Mouse (Mus musculus) midbrain, postnatal 0 days (tissue): ENCODE measurements around the gene 4921517D22Rik. TPM values are rescaled to one million over a fixed set of nuclear protein-coding genes. Genes with fewer than 3 reads are reported as not detected.

Experiments used
- ATAC-seq: fragments of 200-750 bp; cut with Nextera tagmentation; 2 replicates; pipeline ENCODE4 v1.8.0; 2017; ENCODE audit warnings: moderate number of reproducible peaks, mild to moderate bottlenecking, moderate TSS enrichment, moderate library complexity; ENCODE audit not compliant: low FRiP score
- DNase-seq: peaks from one replicate; pipeline ENCODE4 v3.0.0-alpha.2; 2015; ENCODE audit warnings: low spot score
- H3K27ac ChIP-seq: fragments of 300-500 bp; sonication (generic); 2 replicates; pipeline ENCODE4 v1.5.1; 2014; ENCODE audit warnings: low read depth, mild to moderate bottlenecking, low read length, mixed read lengths
- H3K27me3 ChIP-seq: fragments of 300-500 bp; sonication (generic); 2 replicates; pipeline ENCODE4 v1.6.1; 2014; ENCODE audit warnings: low read length, control low read depth, mixed read lengths; ENCODE audit not compliant: insufficient read depth
- H3K36me3 ChIP-seq: fragments of 300-500 bp; sonication (generic); 2 replicates; pipeline ENCODE4 v1.6.1; 2014; ENCODE audit warnings: low read length, control low read depth, mixed read lengths; ENCODE audit not compliant: insufficient read depth
- H3K4me1 ChIP-seq: fragments of 300-500 bp; sonication (generic); 2 replicates; pipeline ENCODE4 v1.6.1; 2014; ENCODE audit warnings: mild to moderate bottlenecking, control low read depth, antibody characterized with exemption, low read length, mixed read lengths; ENCODE audit not compliant: insufficient read depth
- H3K4me2 ChIP-seq: fragments of 300-500 bp; sonication (generic); 2 replicates; pipeline ENCODE4 v1.6.1; 2014; ENCODE audit warnings: low read depth, mild to moderate bottlenecking, low read length, mixed read lengths; ENCODE audit not compliant: poor library complexity, severe bottlenecking
- H3K4me3 ChIP-seq: fragments of 300-500 bp; sonication (generic); 2 replicates; pipeline ENCODE4 v1.5.1; 2014; ENCODE audit warnings: low read depth, mild to moderate bottlenecking, low read length, moderate library complexity
- H3K9ac ChIP-seq: fragments of 300-500 bp; sonication (generic); replicated peaks from 2 replicates; pipeline ENCODE4 v1.6.1; 2014; ENCODE audit warnings: mild to moderate bottlenecking, low read length, moderate library complexity, mixed read lengths; ENCODE audit not compliant: poor library complexity, severe bottlenecking
- H3K9me3 ChIP-seq: fragments of 300-500 bp; sonication (generic); 2 replicates; pipeline ENCODE4 v1.6.1; 2016; ENCODE audit warnings: low read length, control low read depth
- CTCF ChIP-seq: IDR thresholded peaks from 2 replicates; pipeline ENCODE4 v1.5.1; 2016; ENCODE audit warnings: antibody characterized with exemption, mild to moderate bottlenecking
- WGBS: fragments of 180-500 bp; shearing (Covaris S2); extraction: QIAGEN DNeasy Blood & Tissue Kit; methylation state at CpG from one replicate; pipeline ENCODE4 v1.1.7; 2014; 5-methylcytosine and 5-hydroxymethylcytosine counted together
- polyA plus RNA-seq: library from polyadenylated mRNA; unstranded; fragments of >200 nt; fragmentation: Nextera tagmentation; extraction: Ambion mirVana; gene quantifications from 2 replicates; pipeline ENCODE4 v1.2.1, GENCODE M21; 2015
- total RNA-seq: library from RNA; depleted of rRNA; stranded (reverse); fragments of >200 nt; gene quantifications from 2 replicates; pipeline ENCODE4 v1.2.3, GENCODE M21; 2014; rRNA removed

Gene 4921517D22Rik
- total and polyA plus RNA-seq, 2 experiments from 2014 or later: not detected

DNA sequence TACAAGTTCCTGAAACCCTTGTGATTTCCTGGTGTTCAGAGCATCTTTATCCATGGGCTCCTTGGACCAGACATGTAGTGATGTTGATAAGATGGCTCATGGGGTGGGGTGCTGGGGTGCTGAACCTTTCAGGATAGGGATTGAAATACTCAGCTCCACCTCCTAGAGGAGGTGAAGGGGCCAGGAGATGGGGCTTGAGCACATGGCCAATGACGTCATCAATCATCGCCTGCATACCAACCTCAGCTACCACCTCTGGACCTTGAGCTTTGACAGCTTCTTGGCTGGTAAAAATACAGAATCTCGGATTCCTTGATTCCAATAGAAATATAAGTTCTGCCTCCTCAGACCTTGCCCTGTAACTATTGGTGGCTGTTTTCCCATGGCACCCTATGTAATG lies 48.4 kb downstream of the 4921517D22Rik start:
- DNase-seq (no peak), ATAC-seq (no peak)
- no peaks in the 10 kb centered on the region for H3K36me3 ChIP-seq
- TF ChIP-seq CTCF: no peak
- no peak overlapping the region for H3K9ac ChIP-seq
- H3K4me2 ChIP-seq: no peak overlapping the region
- H3K4me1 ChIP-seq: no peaks in the 10 kb centered on the region
- no peak overlapping the region for H3K4me3 ChIP-seq
- H3K27ac ChIP-seq: no peak overlapping the region
- H3K9me3 ChIP-seq: no peaks in the 10 kb centered on the region
- 84% methylated on average over 3 of the region's 3 CpGs for WGBS
- no peaks in the 10 kb centered on the region for H3K27me3 ChIP-seq

DNA sequence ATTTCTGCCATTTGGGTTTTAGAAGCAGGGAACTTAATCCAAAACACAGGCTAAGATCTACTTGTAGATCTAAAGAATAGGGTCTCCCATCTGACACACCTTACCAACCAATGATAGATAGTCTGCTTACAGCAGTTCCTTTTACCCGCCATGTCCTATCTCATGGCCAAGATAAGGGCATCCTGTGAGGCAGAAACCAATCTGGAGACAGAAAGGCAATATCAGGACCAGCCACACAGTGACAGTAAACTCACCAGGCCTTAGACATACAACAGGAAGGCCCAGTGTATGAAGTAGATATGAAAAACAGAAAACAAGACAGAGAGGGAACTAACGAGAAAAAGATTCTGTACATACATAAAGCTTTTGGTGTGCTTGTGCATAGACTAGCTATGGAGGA lies 51.1 kb downstream of the 4921517D22Rik start:
- peaks cover 2% of the 10 kb centered on the region; the same call in 1 of the 2 replicates for H3K36me3 ChIP-seq
- no peak overlapping the region for H3K9ac ChIP-seq
- no peak for TF ChIP-seq CTCF
- no peaks in the 10 kb centered on the region for H3K27me3 ChIP-seq
- H3K4me2 ChIP-seq: no peak overlapping the region
- no peak overlapping the region for H3K27ac ChIP-seq
- ATAC-seq: no peak
- no peaks in the 10 kb centered on the region for H3K4me1 ChIP-seq
- no peaks in the 10 kb centered on the region for H3K9me3 ChIP-seq
- no peak for DNase-seq
- WGBS: 95% methylated on average over 2 of the region's 2 CpGs
- no peak overlapping the region for H3K4me3 ChIP-seq

DNA sequence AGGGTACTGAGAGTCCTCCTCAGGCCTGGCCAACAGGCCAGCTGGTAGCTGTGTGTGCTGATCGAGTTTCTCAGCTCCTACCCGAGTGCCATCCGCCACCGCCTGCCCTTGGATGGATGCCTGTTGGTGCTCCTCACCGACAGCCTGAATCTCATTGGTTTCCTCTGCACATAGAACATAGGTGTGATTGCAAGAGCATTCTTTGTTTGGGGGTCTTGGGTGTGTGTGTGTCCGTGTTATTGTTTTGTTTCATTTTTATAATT lies 53.8 kb downstream of the 4921517D22Rik start:
- H3K9ac ChIP-seq: no peak overlapping the region
- no peak for TF ChIP-seq CTCF
- H3K27me3 ChIP-seq: no peaks in the 10 kb centered on the region
- no peak overlapping the region for H3K4me3 ChIP-seq
- H3K4me1 ChIP-seq: no peaks in the 10 kb centered on the region
- no peaks in the 10 kb centered on the region for H3K9me3 ChIP-seq
- ATAC-seq: no peak
- DNase-seq: no peak
- 89% methylated on average over 6 of the region's 6 CpGs for WGBS
- H3K36me3 ChIP-seq: peaks cover 22% of the 10 kb centered on the region; the same call in 1 of the 2 replicates
- H3K4me2 ChIP-seq: no peak overlapping the region
- H3K27ac ChIP-seq: no peak overlapping the region

- DNase-seq (no peak), ATAC-seq (no peak)
- Histone ChIP-seq H3K9me3 (no peaks in the 10 kb centered on the region), H3K27ac (no peak overlapping the region), H3K36me3 (peaks cover 23% of the 10 kb centered on the region; the same call in 1 of the 2 replicates), H3K9ac (no peak overlapping the region), H3K4me1 (no peaks in the 10 kb centered on the region), H3K4me2 (no peak overlapping the region), H3K4me3 (no peak overlapping the region), H3K27me3 (no peaks in the 10 kb centered on the region)
- WGBS: 85% methylated on average over 16 of the region's 16 CpGs
- no peak for TF ChIP-seq CTCF
Observed at GRCm38 (mm10) chr13:59639368-59640177, 54.3 kb downstream of the 4921517D22Rik start.

DNA sequence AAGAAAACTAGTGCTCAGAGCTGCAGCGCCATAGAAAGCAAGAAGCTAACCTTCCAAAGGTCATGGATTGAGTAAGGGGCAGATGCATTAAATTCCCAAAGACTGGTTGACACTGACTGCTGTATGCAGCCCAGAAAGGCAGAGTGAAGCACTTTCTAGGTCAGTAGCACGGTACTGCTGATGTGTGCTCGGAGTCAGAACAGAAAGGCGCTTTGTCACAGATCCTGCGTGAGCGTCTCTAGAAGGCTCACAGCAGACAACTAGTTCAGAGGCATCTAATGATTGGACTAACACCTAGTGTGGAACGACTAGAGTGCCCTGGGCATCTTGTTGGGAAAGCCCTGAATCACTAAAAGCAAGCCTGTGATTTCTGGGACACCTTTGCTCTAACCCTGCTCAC lies 56.1 kb downstream of the 4921517D22Rik start:
- no peak for TF ChIP-seq CTCF
- DNase-seq (no peak), ATAC-seq (no peak)
- H3K9me3 ChIP-seq: no peaks in the 10 kb centered on the region
- H3K27ac ChIP-seq: no peak overlapping the region
- no peak overlapping the region for H3K9ac ChIP-seq
- no peak overlapping the region for H3K4me3 ChIP-seq
- 89% methylated on average over 7 of the region's 7 CpGs for WGBS
- no peaks in the 10 kb centered on the region for H3K27me3 ChIP-seq
- no peak overlapping the region for H3K4me2 ChIP-seq
- peaks cover 35% of the 10 kb centered on the region for H3K36me3 ChIP-seq
- H3K4me1 ChIP-seq: no peaks in the 10 kb centered on the region

Other genes starting within 250 kb of the 4921517D22Rik start
- 125 and 129 TPM in 2 replicates for gene Agtpbp1, start 108.9 kb downstream of the 4921517D22Rik start, total RNA-seq
- gene Agtpbp1, start 108.9 kb downstream of the 4921517D22Rik start, polyA plus RNA-seq: 70.8 and 74.0 TPM in 2 replicates
- 47.2 and 72.9 TPM in 2 replicates for gene Naa35, start 108.8 kb downstream of the 4921517D22Rik start, total RNA-seq
- gene Naa35, start 108.8 kb downstream of the 4921517D22Rik start, polyA plus RNA-seq: 109 and 117 TPM in 2 replicates
- 13.0 and 17.1 TPM in 2 replicates for gene Golm1, start 18.3 kb downstream of the 4921517D22Rik start, total RNA-seq
- gene Golm1, start 18.3 kb downstream of the 4921517D22Rik start, polyA plus RNA-seq: 13.0 and 15.3 TPM in 2 replicates
- not detected in 2 replicates for gene Spata31d1a, start 16.2 kb upstream of the 4921517D22Rik start, total RNA-seq
- gene Spata31d1a, start 16.2 kb upstream of the 4921517D22Rik start, polyA plus RNA-seq: not detected in 2 replicates
- 0.27 TPM in 1 of 2 replicates, not detected in the other for gene Spata31d1b, start 18.2 kb upstream of the 4921517D22Rik start, total RNA-seq
- gene Spata31d1b, start 18.2 kb upstream of the 4921517D22Rik start, polyA plus RNA-seq: 0.05 TPM in 1 of 2 replicates, not detected in the other
- 0.14 TPM in 1 of 2 replicates, not detected in the other for gene Spata31d1d, start 37.6 kb upstream of the 4921517D22Rik start, total RNA-seq
- not detected in 2 replicates for gene Spata31d1d, start 37.6 kb upstream of the 4921517D22Rik start, polyA plus RNA-seq
- gene 1700014D04Rik, start 52.6 kb upstream of the 4921517D22Rik start, total RNA-seq: 0.66 and 1.8 TPM in 2 replicates
- 0.35 and 0.36 TPM in 2 replicates for gene 1700014D04Rik, start 52.6 kb upstream of the 4921517D22Rik start, polyA plus RNA-seq
- gene Isca1, start 75.7 kb upstream of the 4921517D22Rik start, total RNA-seq: 90.5 and 94.0 TPM in 2 replicates
- gene Isca1, start 75.7 kb upstream of the 4921517D22Rik start, polyA plus RNA-seq: 156 and 159 TPM in 2 replicates
- gene Gm49354, start 88.1 kb upstream of the 4921517D22Rik start, total RNA-seq: not detected in 2 replicates
- not detected in 2 replicates for gene Gm49354, start 88.1 kb upstream of the 4921517D22Rik start, polyA plus RNA-seq
- 33.7 and 35.2 TPM in 2 replicates for gene Tut7, start 129.0 kb upstream of the 4921517D22Rik start, total RNA-seq
- 32.6 and 37.3 TPM in 2 replicates for gene Tut7, start 129.0 kb upstream of the 4921517D22Rik start, polyA plus RNA-seq